Mouse (Mus musculus) frontal cortex, adult (tissue): ENCODE data around the gene Atf3.

Experiments used
- ATAC-seq: cut with Nextera tagmentation; 2 replicates; pipeline ENCODE4 v1.9.2; 2017; ENCODE audit warnings: mild to moderate bottlenecking, moderate library complexity, mixed read lengths; ENCODE audit not compliant: low TSS enrichment

Gene Atf3

DNA sequence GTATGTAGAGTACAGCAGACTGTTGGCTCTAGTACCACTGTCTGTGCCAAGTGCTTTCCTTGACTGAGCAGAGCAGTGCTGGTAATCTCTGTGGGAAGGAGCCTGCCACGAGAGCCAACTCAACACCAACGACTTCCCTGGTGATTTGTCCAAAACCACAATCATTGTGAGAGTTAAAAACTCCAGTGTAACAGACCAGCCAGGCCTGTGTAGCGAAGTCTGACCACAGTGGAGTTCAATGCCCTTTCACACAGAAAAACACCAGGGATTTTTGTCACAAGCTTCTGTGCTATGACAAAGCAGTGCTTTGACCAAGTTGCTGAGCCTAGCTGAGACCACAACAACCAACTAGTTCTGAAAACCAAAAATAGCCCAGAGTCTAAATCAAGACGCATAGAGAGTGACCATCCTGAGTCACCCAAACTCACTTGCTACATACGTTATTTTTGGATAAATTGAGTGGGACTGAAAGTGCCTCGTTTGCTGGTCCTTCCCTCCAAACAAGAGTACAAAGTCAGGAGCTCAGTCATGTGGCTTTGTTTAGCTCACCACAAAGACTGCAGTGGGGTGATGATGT is 12.6 kb upstream of the Atf3 start:
- peak; percentile 92 for ATAC-seq

- ATAC-seq: no peak
Observed at GRCm38 (mm10) chr1:191226570-191226969, 8.7 kb upstream of the Atf3 start.

DNA sequence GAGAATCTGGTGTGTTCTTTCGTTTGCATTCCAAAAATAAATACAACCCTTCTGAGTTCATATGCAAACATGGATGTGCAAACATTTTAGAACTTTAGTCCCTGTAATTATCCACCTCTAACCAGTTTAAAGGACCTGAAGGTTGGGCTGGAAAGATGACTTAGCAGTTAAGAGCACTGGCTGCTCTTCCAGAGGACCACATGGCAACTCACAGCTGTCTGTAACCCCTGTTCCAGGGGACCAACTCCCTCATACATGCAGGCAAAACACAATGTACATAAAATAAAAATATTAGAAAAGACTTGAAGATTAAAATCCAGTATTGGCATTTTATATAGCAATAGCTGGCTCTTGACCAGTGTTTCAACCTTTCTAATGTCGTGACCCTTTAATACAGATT is 7.9 kb upstream of the Atf3 start:
- ATAC-seq: no peak

DNA sequence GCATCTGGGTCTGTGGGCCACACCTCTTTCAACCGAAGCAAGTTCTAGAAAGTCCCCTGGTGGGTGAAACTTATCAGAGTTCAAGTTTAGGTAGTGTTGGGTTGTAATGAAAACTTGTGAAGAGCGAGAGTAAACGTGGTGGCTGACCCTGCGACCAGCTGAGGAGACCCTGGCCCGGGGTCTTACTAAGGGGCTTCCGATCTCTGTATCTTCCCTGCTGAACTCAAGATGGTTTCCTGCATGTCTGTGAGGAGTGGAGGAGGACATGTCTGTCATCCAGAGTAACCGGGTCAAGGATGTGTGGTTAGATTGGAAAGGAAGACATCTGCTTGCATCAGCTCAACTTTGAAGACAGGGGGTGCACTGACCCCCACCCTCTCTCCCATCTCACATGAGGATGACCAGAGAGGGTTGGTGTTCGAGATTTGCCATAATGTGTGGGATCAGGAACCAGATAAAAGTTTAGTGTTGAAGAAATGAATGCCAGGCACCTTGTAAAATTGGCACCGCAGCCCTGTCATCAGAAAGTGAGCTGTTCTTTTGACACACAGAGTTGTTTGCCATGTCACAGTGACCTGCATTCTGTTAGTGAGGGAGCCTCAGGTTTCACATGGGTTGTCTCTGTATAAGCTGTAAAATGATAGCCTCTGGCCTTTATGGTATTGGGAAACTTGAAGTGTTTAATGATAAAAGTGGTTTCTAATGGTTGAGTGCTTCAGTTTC is 7.3 kb upstream of the Atf3 start:
- ATAC-seq: no peak

DNA sequence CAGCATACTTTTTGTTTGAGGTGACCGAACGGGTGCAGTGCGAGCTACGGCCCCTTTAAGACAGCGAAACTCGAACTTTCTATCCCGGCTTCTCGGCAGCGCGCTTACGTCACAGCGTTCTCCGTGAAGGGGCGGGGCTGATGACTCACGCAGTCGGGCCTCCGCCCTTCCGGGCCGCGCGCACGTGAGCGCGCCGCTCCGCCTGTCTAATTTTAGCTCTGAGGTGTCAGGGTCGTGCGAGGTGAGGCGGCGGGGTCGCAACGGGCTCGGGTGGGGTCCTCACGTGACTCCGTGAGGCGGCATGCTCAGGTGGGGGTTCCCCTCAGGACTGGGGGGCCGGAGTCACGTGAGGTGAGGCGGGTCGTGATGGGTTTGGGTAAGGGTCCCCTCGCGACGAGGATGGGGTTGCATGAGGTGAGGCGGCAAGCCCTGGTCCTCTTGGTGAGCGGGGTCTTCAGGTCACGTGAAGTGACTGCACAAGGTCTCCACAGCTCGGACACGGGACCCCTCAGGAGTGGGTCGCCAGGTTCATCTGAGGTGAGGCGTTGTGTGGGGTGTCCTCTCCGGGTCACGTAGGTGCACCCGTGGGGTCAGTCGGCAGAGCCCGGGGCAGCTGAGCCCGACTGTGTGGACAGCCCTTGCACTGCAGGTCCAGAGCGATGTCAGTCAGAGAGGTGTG is 6.6 kb upstream of the Atf3 start:
- peak; percentile 88 for ATAC-seq

DNA sequence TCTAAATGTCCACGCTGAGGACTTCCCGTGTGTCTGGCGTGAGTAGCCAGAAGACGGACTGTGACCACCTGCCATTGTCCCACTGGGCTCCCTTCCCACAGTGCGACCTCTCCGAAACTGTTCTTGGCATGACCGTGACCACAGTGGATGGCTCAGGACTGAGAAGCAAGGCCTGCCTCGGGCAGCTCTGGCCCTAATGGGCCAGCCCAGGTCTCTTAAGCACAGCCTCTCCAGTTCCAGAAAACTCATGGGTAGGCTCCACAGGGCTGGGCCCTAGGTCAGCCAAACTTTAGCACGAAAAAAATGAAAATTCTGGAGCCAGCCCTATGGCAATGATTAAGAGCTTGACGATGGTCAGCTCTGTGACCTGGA is 6.1 kb upstream of the Atf3 start:
- ATAC-seq: peak; percentile 72

DNA sequence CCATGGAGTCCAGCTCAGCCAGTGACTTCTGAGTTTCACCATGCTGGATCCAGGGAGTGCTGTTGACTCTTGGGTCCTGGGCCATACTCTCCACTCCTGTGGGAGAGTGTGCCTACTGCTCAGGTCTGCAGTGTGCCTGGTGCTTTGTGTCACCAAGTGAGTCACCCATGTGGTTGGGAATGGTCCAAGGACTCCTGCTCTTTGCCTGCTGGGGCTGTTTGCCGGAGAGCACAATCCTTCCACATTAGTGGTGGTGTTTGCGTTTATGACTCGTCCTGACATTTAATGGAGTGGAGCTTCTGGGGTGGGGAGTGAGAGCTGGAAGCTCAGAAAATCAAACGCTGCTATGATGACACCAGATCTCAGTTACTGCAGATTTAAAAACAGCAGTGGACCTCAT is 4.2 kb upstream of the Atf3 start:
- no peak for ATAC-seq

DNA sequence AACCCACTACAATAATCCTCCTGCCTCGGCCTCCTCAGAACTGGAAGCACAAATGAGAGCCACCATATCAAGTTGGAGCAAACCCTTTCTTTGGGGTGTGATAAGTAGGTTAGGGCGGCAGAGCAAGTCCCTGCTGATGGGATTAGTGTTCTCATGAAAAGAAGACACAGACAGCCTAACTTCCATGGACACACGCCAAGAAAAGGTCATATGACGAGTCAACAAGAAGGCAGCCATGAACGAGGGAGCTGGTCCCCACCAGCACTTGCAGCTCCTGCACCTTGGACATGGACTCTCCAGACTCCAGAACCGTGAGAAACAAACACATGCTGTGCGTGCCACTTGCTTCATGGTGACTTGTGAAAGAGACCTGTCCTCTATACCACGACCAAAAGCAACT is 2.7 kb upstream of the Atf3 start:
- no peak for ATAC-seq

GRCm38 (mm10) chr1:191219748-191220147 is 1.9 kb upstream of the Atf3 start:
- no peak for ATAC-seq

DNA sequence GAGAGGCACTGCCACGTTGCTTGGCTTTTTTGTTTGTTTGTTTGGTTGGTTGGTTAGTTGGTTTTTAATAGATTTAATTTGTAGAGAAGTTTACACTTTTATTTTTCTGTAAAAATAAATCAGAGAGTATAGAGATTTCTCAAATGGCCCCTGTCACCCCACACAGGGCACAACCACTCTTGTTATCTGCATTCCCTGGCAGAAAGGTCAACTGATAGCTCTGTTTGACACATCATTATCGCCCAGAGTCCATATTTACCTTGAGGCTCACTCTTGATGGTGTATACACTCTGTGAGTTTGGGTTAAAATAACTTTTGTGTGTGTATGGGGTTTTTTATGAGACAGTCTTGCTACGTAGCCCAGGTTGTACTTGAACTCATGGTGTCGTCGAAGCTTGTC is 744 bp upstream of the Atf3 start:
- no peak for ATAC-seq

DNA sequence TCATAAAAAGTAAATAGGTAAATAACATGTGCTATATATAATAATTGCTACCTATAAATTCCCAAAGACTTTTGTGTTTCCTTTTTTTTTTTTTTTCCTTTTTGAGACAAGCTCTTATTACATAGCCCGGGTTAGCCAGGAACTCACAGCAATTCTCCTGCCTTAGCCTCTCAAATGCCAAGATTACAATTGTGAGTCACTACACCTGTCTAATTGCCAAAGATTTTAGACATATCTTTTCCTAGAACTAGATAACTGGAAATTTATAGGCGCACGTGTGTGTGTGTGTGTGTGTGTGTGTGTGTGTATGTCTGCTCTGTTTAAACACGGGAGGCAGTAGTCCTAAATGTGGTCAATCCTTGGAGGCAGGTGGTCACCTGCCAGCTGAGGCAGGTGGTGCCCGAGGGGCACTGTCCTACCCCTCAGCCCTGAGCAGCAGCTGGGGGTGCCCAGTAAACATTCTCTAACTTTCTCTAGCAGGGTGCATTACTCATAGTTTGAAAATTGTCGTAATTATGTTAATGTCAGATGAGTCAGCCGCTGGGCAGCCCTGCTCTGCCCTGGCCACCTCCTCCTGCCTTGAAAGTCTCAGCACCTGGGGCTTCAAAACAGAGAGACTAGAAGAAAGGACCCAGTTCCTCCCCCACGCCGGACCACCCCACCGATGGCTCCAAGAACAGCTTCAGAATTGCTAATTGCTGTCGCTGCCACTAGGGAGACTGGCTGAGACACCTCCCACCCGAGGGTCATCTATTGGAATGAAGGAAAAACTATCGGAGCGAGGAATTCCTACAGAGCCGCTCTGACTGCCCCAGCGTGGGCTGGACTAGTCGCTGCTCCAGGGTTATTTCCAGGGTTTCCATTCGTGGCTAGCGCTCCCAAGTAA is 1.8 kb downstream of the Atf3 start:
- no peak for ATAC-seq

GRCm38 (mm10) chr1:191211096-191211495 is 6.7 kb downstream of the Atf3 start:
- ATAC-seq: no peak

- ATAC-seq: no peak
Observed at GRCm38 (mm10) chr1:191205791-191206190, 12.0 kb downstream of the Atf3 start.

- no peak for ATAC-seq
Observed at GRCm38 (mm10) chr1:191204876-191205275, 13.0 kb downstream of the Atf3 start.

- ATAC-seq: no peak
Observed at GRCm38 (mm10) chr1:191203496-191203895, 14.3 kb downstream of the Atf3 start.

DNA sequence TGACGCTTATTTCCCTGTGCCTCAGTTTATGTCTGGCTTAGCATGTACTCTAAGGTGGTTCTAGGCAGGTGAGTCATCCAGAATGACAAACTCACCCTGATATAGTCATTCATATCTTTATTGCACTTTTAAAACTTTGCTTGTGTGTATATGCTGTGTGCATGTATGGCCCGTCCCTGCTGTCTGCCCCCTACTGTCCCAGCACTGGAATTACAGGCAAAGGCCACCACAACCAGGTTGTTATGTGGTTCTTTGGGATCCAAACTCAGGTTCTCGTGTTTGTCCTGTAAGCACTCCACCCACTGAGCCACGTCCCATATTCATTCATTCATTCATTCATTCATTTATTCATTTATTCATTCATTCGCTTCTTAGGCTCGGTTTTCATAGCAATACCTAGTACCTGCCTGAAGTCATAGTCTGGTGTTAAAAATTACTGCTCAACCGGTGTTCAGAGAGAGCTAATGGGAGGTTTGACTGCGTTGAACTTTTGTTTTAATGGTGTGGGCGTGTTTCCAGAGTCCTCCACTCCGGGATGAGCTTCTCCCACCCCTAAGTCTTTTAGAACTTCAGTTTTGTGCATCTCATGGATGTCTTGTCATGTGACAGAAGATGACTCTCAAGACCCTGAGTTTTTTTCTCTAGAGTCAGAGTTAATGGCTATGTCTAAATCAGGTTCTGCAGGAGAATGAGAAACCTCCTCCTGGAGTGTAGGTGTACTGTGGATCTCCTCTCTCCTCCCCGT is 15.5 kb downstream of the Atf3 start:
- no peak for ATAC-seq

DNA sequence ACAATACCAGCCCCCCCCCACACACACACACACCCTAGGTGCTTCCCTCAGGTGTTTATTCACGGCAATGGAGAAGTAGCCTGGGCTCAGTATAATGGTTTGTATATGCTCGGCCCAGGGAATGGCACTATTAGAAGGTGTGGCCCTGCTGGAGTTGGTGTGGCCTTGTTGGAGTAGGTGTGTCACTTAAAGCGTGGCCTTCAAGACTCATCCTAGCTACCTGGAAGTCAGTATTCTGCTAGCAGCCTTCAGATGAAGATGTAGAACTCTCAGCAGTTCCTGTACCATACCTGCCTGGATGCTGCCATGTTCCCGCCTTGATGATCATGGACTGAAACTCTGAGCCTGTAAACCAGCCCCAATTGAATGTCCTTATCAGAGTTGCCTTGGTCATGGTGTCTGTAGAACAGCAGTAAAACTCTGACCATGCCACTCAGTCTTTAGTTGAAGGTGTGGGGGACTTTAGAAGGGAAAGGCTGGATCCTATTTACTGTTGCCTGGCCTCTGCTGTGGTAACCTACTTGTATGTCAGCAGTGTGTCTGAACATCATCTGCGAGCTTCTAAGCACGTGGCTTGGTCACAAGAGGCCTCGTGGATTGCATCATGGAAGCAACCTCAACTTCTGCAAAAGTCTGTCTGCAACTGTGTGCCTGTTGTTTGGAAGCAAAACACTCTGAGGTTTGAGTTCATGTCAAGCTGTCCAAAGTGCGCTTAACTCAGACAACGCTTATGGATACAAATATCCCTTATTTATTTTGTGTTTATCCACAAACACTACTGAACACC is 16.8 kb downstream of the Atf3 start:
- no peak; the same call in 1 of the 2 replicates for ATAC-seq

GRCm38 (mm10) chr1:191197916-191198315 is 19.9 kb downstream of the Atf3 start:
- no peak for ATAC-seq

DNA sequence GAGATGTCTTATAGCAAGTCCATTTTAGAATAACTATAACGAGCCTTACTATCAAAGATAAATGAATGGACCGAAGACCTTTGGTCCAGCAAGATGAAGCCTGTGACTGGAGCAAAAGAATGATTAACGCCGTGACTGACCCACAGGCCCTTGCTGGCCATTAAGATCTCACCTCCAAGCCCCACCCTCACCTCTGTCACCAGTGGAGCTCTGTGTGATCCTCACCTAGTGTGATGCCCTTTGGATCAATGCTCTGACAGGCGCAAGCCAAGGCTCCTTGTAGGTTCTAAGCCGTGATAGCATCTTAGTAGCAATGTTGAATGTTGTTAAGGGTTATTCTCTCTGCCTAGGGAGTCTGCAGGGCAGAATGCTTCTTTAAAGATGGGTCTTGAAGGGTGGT is 21.8 kb downstream of the Atf3 start:
- no peak for ATAC-seq

- no peak for ATAC-seq
Observed at GRCm38 (mm10) chr1:191193657-191194424, 24.0 kb downstream of the Atf3 start.
